Mouse (Mus musculus): ENCODE data around the gene Letm1. TPM values are rescaled to one million over a fixed set of nuclear protein-coding genes. Genes with fewer than 3 reads are reported as not detected.

The Letm1 gene
- polyA plus RNA-seq, 1 experiment, result 27.0 TPM

GRCm38 (mm10) chr5:33696430-33696829 lies 86.2 kb downstream of the Letm1 start:
- Histone ChIP-seq H3K79me3 (ENCODE audit: low read depth) (no peaks in the 10 kb centered on the region), H3ac (ENCODE audit: control insufficient read depth, insufficient read length, low read depth) (no peak overlapping the region), H3K79me2 (ENCODE audit: control insufficient read depth, insufficient read depth) (no peaks in the 10 kb centered on the region), H3K36me3 (ENCODE audit: control insufficient read depth, insufficient read depth) (no peaks in the 10 kb centered on the region), H3K4me3 (ENCODE audit: insufficient read depth, poor library complexity, severe bottlenecking) (no peak overlapping the region), H3K27me3 (ENCODE audit: control insufficient read depth, insufficient read depth, insufficient read length) (peaks cover 50% of the 10 kb centered on the region)
- TF ChIP-seq MYOG (IDR thresholded peaks at IDR 0.05; ENCODE audit: control insufficient read depth, extremely low read depth, insufficient read length) (no peak), CTCF (IDR thresholded peaks at IDR 0.05; ENCODE audit: control insufficient read depth, insufficient read depth, insufficient read length) (no peak), USF1 (IDR thresholded peaks at IDR 0.05; ENCODE audit: low read depth) (no peak), FOSL1 (IDR thresholded peaks at IDR 0.05; ENCODE audit: insufficient read depth, low read length, poor library complexity, severe bottlenecking) (no peak), CEBPB (IDR thresholded peaks at IDR 0.05; ENCODE audit: low read depth) (no peak), MAX (IDR thresholded peaks at IDR 0.05) (no peak), MYOD1 (IDR thresholded peaks at IDR 0.05; ENCODE audit: control insufficient read depth, insufficient read length, low read depth) (no peak)

- H3K36me3 ChIP-seq (ENCODE audit: control insufficient read depth, insufficient read depth), result no peaks in the 10 kb centered on the region
- H3ac ChIP-seq (ENCODE audit: control insufficient read depth, insufficient read length, low read depth), result no peak overlapping the region
- no peak overlapping the region for H3K4me3 ChIP-seq (ENCODE audit: insufficient read depth, poor library complexity, severe bottlenecking)
- TF ChIP-seq FOSL1 (IDR thresholded peaks at IDR 0.05; ENCODE audit: insufficient read depth, low read length, poor library complexity, severe bottlenecking) (no peak), USF1 (IDR thresholded peaks at IDR 0.05; ENCODE audit: low read depth) (no peak), MYOD1 (IDR thresholded peaks at IDR 0.05; ENCODE audit: control insufficient read depth, insufficient read length, low read depth) (no peak), CEBPB (IDR thresholded peaks at IDR 0.05; ENCODE audit: low read depth) (no peak), MAX (IDR thresholded peaks at IDR 0.05) (no peak), MYOG (IDR thresholded peaks at IDR 0.05; ENCODE audit: control insufficient read depth, extremely low read depth, insufficient read length) (no peak), CTCF (IDR thresholded peaks at IDR 0.05; ENCODE audit: control insufficient read depth, insufficient read depth, insufficient read length) (no peak)
- no peaks in the 10 kb centered on the region for H3K79me3 ChIP-seq (ENCODE audit: low read depth)
- H3K27me3 ChIP-seq (ENCODE audit: control insufficient read depth, insufficient read depth, insufficient read length), result peaks cover 43% of the 10 kb centered on the region
- no peaks in the 10 kb centered on the region for H3K79me2 ChIP-seq (ENCODE audit: control insufficient read depth, insufficient read depth)
These were observed 86.9 kb downstream of the Letm1 start for GRCm38 (mm10) chr5:33695718-33696121.

GRCm38 (mm10) chr5:33694848-33695717 lies 87.5 kb downstream of the Letm1 start:
- Histone ChIP-seq H3K79me3 (ENCODE audit: low read depth) (no peaks in the 10 kb centered on the region), H3K36me3 (ENCODE audit: control insufficient read depth, insufficient read depth) (no peaks in the 10 kb centered on the region), H3K4me3 (ENCODE audit: insufficient read depth, poor library complexity, severe bottlenecking) (no peak overlapping the region), H3K79me2 (ENCODE audit: control insufficient read depth, insufficient read depth) (no peaks in the 10 kb centered on the region), H3K27me3 (ENCODE audit: control insufficient read depth, insufficient read depth, insufficient read length) (peaks cover 37% of the 10 kb centered on the region), H3ac (ENCODE audit: control insufficient read depth, insufficient read length, low read depth) (no peak overlapping the region)
- no peak for TF ChIP-seq USF1 (IDR thresholded peaks at IDR 0.05; ENCODE audit: low read depth)
- no peak for TF ChIP-seq FOSL1 (IDR thresholded peaks at IDR 0.05; ENCODE audit: insufficient read depth, low read length, poor library complexity, severe bottlenecking)
- TF ChIP-seq MAX (IDR thresholded peaks at IDR 0.05), result no peak
- TF ChIP-seq CEBPB (IDR thresholded peaks at IDR 0.05; ENCODE audit: low read depth), result no peak
- no peak for TF ChIP-seq MYOD1 (IDR thresholded peaks at IDR 0.05; ENCODE audit: control insufficient read depth, insufficient read length, low read depth)
- no peak for TF ChIP-seq CTCF (IDR thresholded peaks at IDR 0.05; ENCODE audit: control insufficient read depth, insufficient read depth, insufficient read length)
- TF ChIP-seq MYOG (IDR thresholded peaks at IDR 0.05; ENCODE audit: control insufficient read depth, extremely low read depth, insufficient read length), result no peak

DNA sequence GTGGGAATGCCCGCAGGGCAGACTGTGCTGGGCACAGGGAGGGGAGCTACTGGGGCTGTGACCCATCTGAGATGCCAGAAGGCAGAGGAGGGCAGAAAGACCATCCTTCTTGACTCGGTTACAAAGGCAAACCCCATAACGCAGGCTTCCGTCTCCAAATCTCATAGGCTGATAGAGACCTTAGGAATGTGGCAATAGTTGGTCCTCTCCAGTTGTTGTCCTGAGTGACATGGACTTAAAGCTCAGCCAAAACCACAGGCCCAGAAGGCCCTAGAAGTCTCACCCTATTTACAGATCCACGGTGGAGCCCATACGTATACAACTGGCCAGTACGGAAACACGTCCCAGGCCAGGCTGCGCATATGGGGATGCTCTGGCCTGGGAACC lies 88.2 kb downstream of the Letm1 start:
- Histone ChIP-seq H3K27me3 (ENCODE audit: control insufficient read depth, insufficient read depth, insufficient read length) (peaks cover 31% of the 10 kb centered on the region), H3K4me3 (ENCODE audit: insufficient read depth, poor library complexity, severe bottlenecking) (no peak overlapping the region), H3K79me3 (ENCODE audit: low read depth) (no peaks in the 10 kb centered on the region), H3ac (ENCODE audit: control insufficient read depth, insufficient read length, low read depth) (no peak overlapping the region), H3K36me3 (ENCODE audit: control insufficient read depth, insufficient read depth) (no peaks in the 10 kb centered on the region), H3K79me2 (ENCODE audit: control insufficient read depth, insufficient read depth) (no peaks in the 10 kb centered on the region)
- no peak for TF ChIP-seq MAX (IDR thresholded peaks at IDR 0.05)
- TF ChIP-seq CTCF (IDR thresholded peaks at IDR 0.05; ENCODE audit: control insufficient read depth, insufficient read depth, insufficient read length), result no peak
- TF ChIP-seq USF1 (IDR thresholded peaks at IDR 0.05; ENCODE audit: low read depth), result no peak
- TF ChIP-seq MYOD1 (IDR thresholded peaks at IDR 0.05; ENCODE audit: control insufficient read depth, insufficient read length, low read depth), result no peak
- no peak for TF ChIP-seq FOSL1 (IDR thresholded peaks at IDR 0.05; ENCODE audit: insufficient read depth, low read length, poor library complexity, severe bottlenecking)
- TF ChIP-seq MYOG (IDR thresholded peaks at IDR 0.05; ENCODE audit: control insufficient read depth, extremely low read depth, insufficient read length), result no peak
- TF ChIP-seq CEBPB (IDR thresholded peaks at IDR 0.05; ENCODE audit: low read depth), result no peak

DNA sequence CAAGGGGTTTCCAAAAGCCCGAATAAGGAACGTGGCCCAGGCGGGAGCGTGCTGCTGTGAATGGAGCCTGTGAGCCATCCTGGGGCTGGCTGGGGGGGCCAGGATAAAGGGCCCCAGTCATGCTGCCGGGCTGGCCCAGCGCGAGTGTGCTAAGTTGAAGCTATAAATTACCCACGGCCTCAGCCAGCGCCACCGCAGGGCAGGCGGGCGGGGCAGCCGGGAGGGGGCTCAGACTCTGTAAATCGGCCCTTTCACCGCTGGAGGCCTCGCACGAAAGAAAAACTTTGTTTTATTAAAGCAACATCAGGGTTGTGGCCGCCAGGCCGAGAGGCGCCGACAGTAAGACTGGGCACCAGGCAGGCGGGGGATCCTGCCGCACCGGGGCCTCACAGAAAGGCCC lies 90.2 kb downstream of the Letm1 start:
- Histone ChIP-seq H3K79me2 (ENCODE audit: control insufficient read depth, insufficient read depth) (no peaks in the 10 kb centered on the region), H3ac (ENCODE audit: control insufficient read depth, insufficient read length, low read depth) (no peak overlapping the region), H3K36me3 (ENCODE audit: control insufficient read depth, insufficient read depth) (no peaks in the 10 kb centered on the region), H3K79me3 (ENCODE audit: low read depth) (no peaks in the 10 kb centered on the region), H3K4me3 (ENCODE audit: insufficient read depth, poor library complexity, severe bottlenecking) (no peak overlapping the region), H3K27me3 (ENCODE audit: control insufficient read depth, insufficient read depth, insufficient read length) (peaks cover 22% of the 10 kb centered on the region)
- no peak for TF ChIP-seq MYOD1 (IDR thresholded peaks at IDR 0.05; ENCODE audit: control insufficient read depth, insufficient read length, low read depth)

All from C2C12 (cell line).